Mouse (Mus musculus): ENCODE measurements around the gene Nyap1.

The Nyap1 gene

GRCm38 (mm10) chr5:137741023-137741931 is at the start of gene Nyap1:
Gene Nyap1 (minus strand): TSS chr5:137741607.
- DNase-seq = peak; percentile 71

GRCm38 (mm10) chr5:137788946-137789531 is 47.6 kb upstream of the Nyap1 start:
- DNase-seq = no peak

GRCm38 (mm10) chr5:137788171-137788570 is 46.8 kb upstream of the Nyap1 start:
- peak; percentile 66 for DNase-seq

- DNase-seq = peak; percentile 94
These were observed 45.9 kb upstream of the Nyap1 start, which contains the start of the genes Mepce and Zcwpw1 for GRCm38 (mm10) chr5:137787151-137787928. Gene Mepce (minus strand): TSS chr5:137787655. Gene Zcwpw1 (plus strand): TSS chr5:137787798.

GRCm38 (mm10) chr5:137786109-137786942 is 44.9 kb upstream of the Nyap1 start:
- DNase-seq = peak; percentile 100

- DNase-seq = no peak
These were observed 44.0 kb upstream of the Nyap1 start for GRCm38 (mm10) chr5:137785164-137786031.

- DNase-seq = no peak
These were observed 43.1 kb upstream of the Nyap1 start for GRCm38 (mm10) chr5:137784546-137784945.

- no peak for DNase-seq
These were observed 42.6 kb upstream of the Nyap1 start for GRCm38 (mm10) chr5:137783901-137784540.

- DNase-seq = no peak
These were observed 41.5 kb upstream of the Nyap1 start for GRCm38 (mm10) chr5:137782776-137783522.

GRCm38 (mm10) chr5:137781661-137782060 is 40.3 kb upstream of the Nyap1 start:
- no peak for DNase-seq

GRCm38 (mm10) chr5:137779053-137779933 is 37.9 kb upstream of the Nyap1 start:
- no peak for DNase-seq

GRCm38 (mm10) chr5:137778635-137779034 is 37.2 kb upstream of the Nyap1 start, which contains the start of gene Ppp1r35:
Gene Ppp1r35 (plus strand): TSS chr5:137778849.
- DNase-seq = peak; percentile 96

GRCm38 (mm10) chr5:137777267-137777845 is 35.9 kb upstream of the Nyap1 start:
- DNase-seq = no peak

GRCm38 (mm10) chr5:137776408-137776918 is 35.1 kb upstream of the Nyap1 start:
- no peak for DNase-seq

- peak; percentile 2 for DNase-seq
These were observed 34.3 kb upstream of the Nyap1 start for GRCm38 (mm10) chr5:137775587-137776290.

GRCm38 (mm10) chr5:137772755-137773154 is 31.3 kb upstream of the Nyap1 start:
- no peak for DNase-seq

- no peak for DNase-seq
These were observed 29.3 kb upstream of the Nyap1 start for GRCm38 (mm10) chr5:137770709-137771108.

- DNase-seq = no peak
These were observed 27.1 kb upstream of the Nyap1 start for GRCm38 (mm10) chr5:137768475-137768874.

All from layer of hippocampus, adult 9-11 months (tissue).